Mouse (Mus musculus): ENCODE measurements around the gene Lrrc23.
"Not testable (repeated sequence)": the region's sequence is repeated elsewhere in the genome, so short reads cannot be mapped to it uniquely, and the experiment has no call there.

Lrrc23 gene

DNA sequence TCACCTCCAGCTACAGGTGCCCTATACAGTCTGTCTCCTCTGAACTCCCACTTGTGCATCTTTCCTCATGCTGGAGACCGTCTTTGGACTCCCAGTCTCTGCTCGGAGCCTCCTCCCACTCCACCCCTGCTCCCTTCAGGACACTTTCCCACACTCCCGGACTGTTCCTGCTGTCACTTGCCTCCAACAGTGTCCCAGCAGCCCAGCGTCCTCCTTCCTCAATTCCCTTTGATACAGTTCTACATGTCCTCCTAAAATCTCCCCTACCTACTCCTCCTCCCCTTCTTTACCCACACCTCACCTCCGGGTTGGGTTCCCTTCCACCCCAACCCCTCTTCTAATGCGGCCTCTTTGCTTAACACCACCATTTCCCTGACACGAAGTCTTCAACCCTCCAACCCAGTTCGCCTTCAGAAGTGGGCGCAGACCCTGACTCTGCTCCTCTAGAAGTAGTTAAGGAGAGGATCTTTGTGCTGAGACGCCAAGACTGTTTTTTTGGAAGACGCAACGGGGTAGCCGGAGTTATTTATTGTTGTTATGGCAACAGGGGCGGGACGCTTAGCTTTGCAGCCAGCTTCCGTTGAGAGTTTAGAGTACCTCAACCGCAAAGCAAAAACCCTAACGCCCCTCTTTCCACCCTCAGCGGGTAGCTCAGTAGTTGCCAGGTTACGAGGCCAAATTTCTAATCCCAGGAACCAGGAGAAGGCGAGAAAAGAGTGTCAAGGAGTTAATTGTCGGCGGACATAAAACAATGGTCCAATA lies at the start of gene Lrrc23:
Lrrc23 (minus strand) TSS at position 506 of the 762 bp plus-strand sequence.
- DNase-seq = no peak

- no peak for DNase-seq
Measured at GRCm38 (mm10) chr6:124828101-124828592, 48.6 kb upstream of the Lrrc23 start.

DNA sequence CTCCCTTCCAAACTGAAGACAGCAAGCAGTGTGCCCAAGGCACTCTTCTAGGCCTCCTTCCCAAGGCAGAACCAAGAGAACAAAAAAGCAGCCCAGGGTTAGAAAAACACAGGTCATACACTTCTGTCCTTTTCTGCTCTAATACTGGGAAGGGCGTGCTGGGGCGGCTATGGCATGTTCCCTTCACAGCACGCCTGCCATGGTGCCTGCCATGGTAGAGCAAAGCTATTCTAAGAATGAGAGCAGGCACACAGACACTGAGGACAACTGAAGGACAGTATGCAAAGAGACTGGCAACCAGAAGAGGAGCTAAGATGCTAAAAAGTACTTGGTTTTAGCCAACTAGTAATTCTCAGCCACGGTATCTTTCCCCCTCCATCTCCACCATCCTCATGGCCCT lies 42.5 kb upstream of the Lrrc23 start:
- DNase-seq = no peak

DNA sequence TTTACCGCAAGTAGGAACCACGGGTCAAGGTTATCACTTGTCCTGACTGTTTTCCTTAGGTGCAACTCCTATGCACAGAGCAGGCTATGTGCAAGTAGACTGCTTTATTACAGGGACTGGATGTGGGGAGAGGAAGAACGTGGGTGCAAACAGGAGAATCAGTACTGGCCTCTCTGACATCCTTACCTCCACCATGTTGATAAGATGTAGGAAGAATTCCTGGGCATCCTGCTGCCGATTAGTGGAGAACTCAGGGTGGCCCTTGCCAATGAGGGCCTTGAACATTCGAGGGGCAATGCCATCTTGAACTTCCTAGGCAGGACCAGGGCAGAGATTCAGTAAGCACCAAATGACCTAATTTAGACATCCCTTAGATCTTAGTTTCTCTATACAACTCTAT lies 41.4 kb upstream of the Lrrc23 start:
- no peak for DNase-seq

DNA sequence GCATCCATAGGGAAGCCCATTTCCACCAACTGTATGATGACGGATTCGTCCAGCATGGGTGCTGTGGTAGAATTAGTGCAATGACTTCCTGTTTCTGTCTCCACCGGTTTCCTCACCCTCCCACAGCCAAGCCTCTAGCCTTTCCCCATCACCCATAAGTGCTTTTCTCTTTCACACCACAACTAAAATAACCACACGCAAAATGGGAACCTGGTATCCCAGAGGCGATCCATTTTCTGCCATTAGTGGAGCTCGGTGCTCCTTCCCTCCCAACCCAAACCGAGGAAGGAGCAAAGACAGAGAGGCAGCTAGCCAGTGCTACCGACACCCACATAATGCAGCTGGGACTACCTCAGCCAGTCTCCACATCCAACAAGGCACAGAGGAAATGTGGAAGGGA lies 38.4 kb upstream of the Lrrc23 start:
- DNase-seq = no peak

DNA sequence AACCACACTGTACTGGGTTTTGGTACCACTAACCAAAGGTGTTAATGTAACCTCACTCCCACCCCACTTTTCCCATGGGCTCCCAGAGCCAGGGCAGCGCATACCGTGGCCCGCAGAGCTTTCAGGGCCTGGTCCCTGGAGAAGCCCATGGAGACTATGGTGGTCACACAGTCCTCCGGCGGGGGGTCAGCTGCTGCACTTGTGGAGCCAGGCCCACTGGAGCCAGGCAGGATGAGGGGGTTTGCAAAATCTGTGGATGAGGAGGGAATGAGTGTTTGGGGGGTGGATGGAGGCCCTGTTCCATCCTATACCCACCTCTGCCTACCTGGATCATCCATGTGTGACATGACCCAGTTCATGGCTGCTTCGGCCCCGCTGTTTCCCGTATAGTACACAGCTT lies 38.0 kb upstream of the Lrrc23 start:
- DNase-seq = no peak

- no peak for DNase-seq
Measured at GRCm38 (mm10) chr6:124817125-124817524, 37.6 kb upstream of the Lrrc23 start.

DNA sequence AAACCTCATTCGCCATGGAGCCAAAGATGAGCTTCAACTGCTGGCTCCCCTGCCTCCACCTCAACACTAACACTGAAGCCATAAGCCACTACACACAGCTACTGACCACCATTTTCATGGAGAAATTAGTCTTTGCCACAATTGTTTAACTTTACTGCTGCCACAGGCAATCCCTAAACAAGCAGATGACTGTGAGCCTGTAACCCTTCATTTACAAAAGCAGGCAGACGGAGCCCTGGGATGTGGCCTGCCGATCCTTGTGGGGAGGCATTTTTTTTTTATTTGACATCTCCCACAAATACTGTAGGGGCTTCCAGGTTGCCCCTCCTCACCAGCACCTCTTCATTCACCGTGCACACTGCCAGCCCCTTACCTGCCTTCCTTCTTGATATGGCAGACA lies 37.1 kb upstream of the Lrrc23 start:
- no peak for DNase-seq

GRCm38 (mm10) chr6:124814858-124815774 lies 35.6 kb upstream of the Lrrc23 start:
- no peak for DNase-seq

GRCm38 (mm10) chr6:124814448-124814847 lies 34.9 kb upstream of the Lrrc23 start:
- no peak for DNase-seq

DNA sequence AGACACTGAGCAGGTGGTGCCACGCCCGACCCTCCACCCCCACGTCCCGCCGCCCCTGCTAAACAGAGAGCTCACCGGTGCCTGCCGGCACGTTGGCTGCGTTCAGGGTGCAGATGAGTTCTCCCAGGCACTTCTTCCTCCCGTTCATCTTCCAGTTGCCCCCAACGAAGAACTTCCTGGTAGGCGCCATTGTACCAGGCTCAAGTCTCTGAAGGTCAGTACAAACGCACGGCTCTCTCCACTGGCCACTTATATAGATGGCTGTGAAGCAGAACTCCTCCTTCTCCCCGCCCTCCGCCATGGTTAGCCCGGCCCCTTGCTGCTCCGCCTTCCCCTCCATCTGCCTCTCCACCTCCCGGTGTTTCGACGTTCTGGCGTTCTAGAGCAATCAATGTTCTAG lies 34.4 kb upstream of the Lrrc23 start, which contains the start of gene Tpi1:
Tpi1 (minus strand) TSS at position 364 of the 400 bp plus-strand sequence.
- DNase-seq = peak; percentile 79

- peak; percentile 68 for DNase-seq
Measured at GRCm38 (mm10) chr6:124813496-124813895, 34.0 kb upstream of the Lrrc23 start.

DNA sequence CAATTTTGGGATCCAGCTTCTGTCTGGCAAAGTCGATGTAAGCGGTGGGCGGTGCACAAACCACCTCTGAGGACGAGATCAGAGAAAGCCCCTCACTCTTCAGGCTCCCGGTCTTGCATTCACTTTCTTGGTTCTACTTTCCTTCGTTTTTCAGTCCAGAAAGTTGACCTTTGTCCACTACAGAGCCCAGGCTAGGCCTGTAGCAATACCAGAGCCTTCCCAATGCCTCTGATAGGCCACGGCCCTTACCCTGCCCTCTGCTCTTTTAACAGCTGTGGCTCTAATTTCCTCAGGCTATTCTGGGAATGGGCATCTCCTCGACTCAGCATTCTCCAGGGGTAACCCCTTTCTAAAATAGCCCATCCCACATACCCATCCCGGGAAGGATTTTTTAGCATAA lies 33.3 kb upstream of the Lrrc23 start:
- DNase-seq = no peak

- no peak for DNase-seq
Measured at GRCm38 (mm10) chr6:124811701-124812560, 32.4 kb upstream of the Lrrc23 start.

GRCm38 (mm10) chr6:124811403-124811665 lies 31.8 kb upstream of the Lrrc23 start:
- no peak for DNase-seq

- DNase-seq = not testable (repeated sequence)
Measured at GRCm38 (mm10) chr6:124810566-124811402, 31.3 kb upstream of the Lrrc23 start.

- no peak for DNase-seq
Measured at GRCm38 (mm10) chr6:124809775-124810538, 30.4 kb upstream of the Lrrc23 start.

- peak; percentile 69 for DNase-seq
Measured at GRCm38 (mm10) chr6:124809052-124809774, 29.7 kb upstream of the Lrrc23 start.

- DNase-seq = peak; percentile 55
Measured at GRCm38 (mm10) chr6:124808358-124809012, 29.0 kb upstream of the Lrrc23 start, which contains the start of gene Spsb2. Spsb2 (plus strand) TSS chr6:124808661.

- DNase-seq = no peak
Measured at GRCm38 (mm10) chr6:124807986-124808357, 28.4 kb upstream of the Lrrc23 start.
